Comparison of ENCODE assay signal across 28 mouse cellular contexts in genomic region chr12:70280381-70280780, GRCm38 (mm10). TPM values are rescaled to one million over a fixed set of nuclear protein-coding genes. Genes with fewer than 3 reads are reported as not detected.
A peak's percentile ranks its signal among the peaks of the same experiment; 100 is the strongest.
DNase-seq lines count a peak whose midpoint lies in the region; ATAC-seq and TF ChIP-seq lines count a peak whose summit lies in the region.
"Had no signal": no experiment of that assay in that cellular context is flagged by ENCODE, and none has a peak within 500 bp of the region (broad histone marks: within the 10 kb centered on the region; RNA-seq: fewer than 3 reads in every experiment).

No protein-coding gene starts in this region.

- ATAC-seq in kidney, embryonic 15.5 days (replicated peaks; ENCODE audit: low FRiP score): no peak
- ATAC-seq in liver, postnatal 0 days: peak; percentile 66
- ATAC-seq in liver, embryonic 11.5 days (replicated peaks; ENCODE audit: low FRiP score): no peak
- no peak for ATAC-seq in intestine, embryonic 15.5 days
- ATAC-seq in intestine, postnatal 0 days: no peak
- ATAC-seq: inflammation-experienced regulatory T-cells, adult 6 months; Patski had no signal

- no peak for TF ChIP-seq EP300 in liver, postnatal 0 days (IDR thresholded peaks at IDR 0.05; ENCODE audit: low read depth)

- TF ChIP-seq CTCF in liver, postnatal 0 days (IDR thresholded peaks at IDR 0.05; ENCODE audit: low read depth): no peak
- no peak for TF ChIP-seq CTCF in intestine, postnatal 0 days (IDR thresholded peaks at IDR 0.05; ENCODE audit: low read depth)

- H3K36me3 ChIP-seq in kidney, embryonic 15.5 days: no peaks in the 10 kb centered on the region
- H3K36me3 ChIP-seq in liver, postnatal 0 days (replicated peaks; ENCODE audit: insufficient read depth, low read length): no peaks in the 10 kb centered on the region
- no peaks in the 10 kb centered on the region for H3K36me3 ChIP-seq in liver, embryonic 11.5 days (ENCODE audit: control insufficient read depth, insufficient read depth, low read length)
- H3K36me3 ChIP-seq in intestine, embryonic 15.5 days: no peaks in the 10 kb centered on the region
- H3K36me3 ChIP-seq in intestine, postnatal 0 days (ENCODE audit: control insufficient read depth, insufficient read depth): no peaks in the 10 kb centered on the region
- H3K36me3 ChIP-seq: G1E; heart, embryonic 13.5 days; limb, embryonic 13.5 days had no signal

- no peak overlapping the region for H3K4me2 ChIP-seq in kidney, embryonic 15.5 days
- H3K4me2 ChIP-seq in liver, postnatal 0 days (ENCODE audit: low read depth, low read length): no peak overlapping the region
- H3K4me2 ChIP-seq in liver, embryonic 11.5 days: no peak overlapping the region
- no peak overlapping the region for H3K4me2 ChIP-seq in intestine, embryonic 15.5 days (replicated peaks)
- no peak overlapping the region for H3K4me2 ChIP-seq in intestine, postnatal 0 days (replicated peaks; ENCODE audit: low read depth)
- H3K4me2 ChIP-seq: heart, embryonic 13.5 days; hindbrain, embryonic 13.5 days; limb, embryonic 13.5 days; midbrain, embryonic 12.5 days; neural tube, embryonic 12.5 days had no signal

- H3K4me1 ChIP-seq in kidney, embryonic 15.5 days: peaks cover 2% of the 10 kb centered on the region; the same call in 1 of the 2 replicates
- H3K4me1 ChIP-seq in liver, postnatal 0 days (ENCODE audit: insufficient read depth): no peaks in the 10 kb centered on the region
- no peaks in the 10 kb centered on the region for H3K4me1 ChIP-seq in liver, embryonic 11.5 days (replicated peaks; ENCODE audit: control insufficient read depth, insufficient read depth, low read length)
- H3K4me1 ChIP-seq in intestine, embryonic 15.5 days (replicated peaks): no peaks in the 10 kb centered on the region
- no peaks in the 10 kb centered on the region for H3K4me1 ChIP-seq in intestine, postnatal 0 days (replicated peaks; ENCODE audit: control insufficient read depth, insufficient read depth, low read length)
- H3K4me1 ChIP-seq: limb, embryonic 13.5 days had no signal

- peak; percentile 34 for DNase-seq in kidney, adult 9 months
- DNase-seq in liver, postnatal 0 days: no peak
- DNase-seq in liver, embryonic 11.5 days (ENCODE audit: low spot score): no peak
- DNase-seq in kidney, postnatal 25 days: peak; percentile 39 to 43
- peak; percentile 45 to 69 for DNase-seq in natural killer cell, adult 2 months (ENCODE audit: low spot score in 2 of 2)
- DNase-seq: adrenal gland, adult 2 months; cerebellum, adult 11 months; cerebellum, adult 9-11 months; gastrocnemius, postnatal 25 days; heart, adult 2 months; heart, postnatal 14 days; layer of hippocampus, postnatal 36 days; lung, adult 18-20 months; lung, postnatal 10 days; retina, postnatal 1 day; thymus, postnatal 25 days had no signal

- no peak overlapping the region for H3K27ac ChIP-seq in kidney, embryonic 15.5 days
- H3K27ac ChIP-seq in liver, postnatal 0 days (ENCODE audit: low read depth): no peak overlapping the region
- no peak overlapping the region for H3K27ac ChIP-seq in liver, embryonic 11.5 days (ENCODE audit: low read depth, low read length)
- no peak overlapping the region for H3K27ac ChIP-seq in intestine, embryonic 15.5 days
- no peak overlapping the region for H3K27ac ChIP-seq in intestine, postnatal 0 days (ENCODE audit: low read depth, low read length)
- H3K27ac ChIP-seq: heart, adult 2 months; heart, embryonic 13.5 days; hindbrain, embryonic 13.5 days; limb, embryonic 13.5 days; midbrain, embryonic 12.5 days; neural tube, embryonic 12.5 days had no signal

- no peaks in the 10 kb centered on the region for H3K9me3 ChIP-seq in kidney, embryonic 15.5 days (replicated peaks)
- no peaks in the 10 kb centered on the region for H3K9me3 ChIP-seq in liver, postnatal 0 days (ENCODE audit: low read length)
- no peaks in the 10 kb centered on the region for H3K9me3 ChIP-seq in liver, embryonic 11.5 days (ENCODE audit: control insufficient read depth, low read length)
- H3K9me3 ChIP-seq in intestine, embryonic 15.5 days: no peaks in the 10 kb centered on the region
- H3K9me3 ChIP-seq in intestine, postnatal 0 days (ENCODE audit: control insufficient read depth): no peaks in the 10 kb centered on the region
- H3K9me3 ChIP-seq: G1E; heart, embryonic 13.5 days; hindbrain, embryonic 13.5 days; limb, embryonic 13.5 days; midbrain, embryonic 12.5 days; neural tube, embryonic 12.5 days had no signal

- WGBS in kidney, embryonic 15.5 days: 83% methylated on average over 10 of the region's 10 CpGs
- 56% methylated on average over 10 of the region's 10 CpGs for WGBS in liver, postnatal 0 days (ENCODE audit: insufficient replicate concordance)
- 69% methylated on average over 10 of the region's 10 CpGs for WGBS in liver, embryonic 11.5 days
- 77% methylated on average over 10 of the region's 10 CpGs for WGBS in intestine, embryonic 15.5 days
- WGBS in intestine, postnatal 0 days: 79% methylated on average over 10 of the region's 10 CpGs

- H3K27me3 ChIP-seq in kidney, embryonic 15.5 days: no peaks in the 10 kb centered on the region
- H3K27me3 ChIP-seq in liver, postnatal 0 days (ENCODE audit: insufficient read depth, low read length): no peaks in the 10 kb centered on the region
- no peaks in the 10 kb centered on the region for H3K27me3 ChIP-seq in liver, embryonic 11.5 days (replicated peaks; ENCODE audit: control insufficient read depth, insufficient read depth, low read length)
- no peaks in the 10 kb centered on the region for H3K27me3 ChIP-seq in intestine, embryonic 15.5 days (replicated peaks)
- H3K27me3 ChIP-seq in intestine, postnatal 0 days (replicated peaks; ENCODE audit: control insufficient read depth, insufficient read depth, low read length): no peaks in the 10 kb centered on the region
- H3K27me3 ChIP-seq: CH12.LX; heart, embryonic 13.5 days; hindbrain, embryonic 13.5 days; midbrain, embryonic 12.5 days; neural tube, embryonic 12.5 days had no signal

- no peak overlapping the region for H3K4me3 ChIP-seq in kidney, embryonic 15.5 days (replicated peaks)
- no peak overlapping the region for H3K4me3 ChIP-seq in liver, postnatal 0 days (ENCODE audit: low read depth, low read length)
- H3K4me3 ChIP-seq in liver, embryonic 11.5 days (ENCODE audit: low read depth, low read length): no peak overlapping the region
- H3K4me3 ChIP-seq in intestine, embryonic 15.5 days (replicated peaks): no peak overlapping the region
- H3K4me3 ChIP-seq in intestine, postnatal 0 days (ENCODE audit: low read depth, low read length): no peak overlapping the region
- H3K4me3 ChIP-seq: heart, adult 2 months; heart, embryonic 13.5 days; hindbrain, embryonic 13.5 days; limb, embryonic 13.5 days; midbrain, embryonic 12.5 days; neural tube, embryonic 12.5 days had no signal

- H3K9ac ChIP-seq in kidney, embryonic 15.5 days: no peak overlapping the region
- H3K9ac ChIP-seq in liver, postnatal 0 days (replicated peaks): no peak overlapping the region
- no peak overlapping the region for H3K9ac ChIP-seq in liver, embryonic 11.5 days (ENCODE audit: low read depth, low read length)
- no peak overlapping the region for H3K9ac ChIP-seq in intestine, embryonic 15.5 days
- no peak overlapping the region for H3K9ac ChIP-seq in intestine, postnatal 0 days (ENCODE audit: low read depth, low read length)
- H3K9ac ChIP-seq: heart, embryonic 13.5 days; hindbrain, embryonic 13.5 days; limb, embryonic 13.5 days; midbrain, embryonic 12.5 days; neural tube, embryonic 12.5 days had no signal

RNA-seq across cellular contexts. Expression of gene Pygl, which starts 49.1 kb away (rescaled TPM):
- 37.6 and 38.5 TPM in 2 replicates for polyA plus RNA-seq in kidney, embryonic 15.5 days (2015; fragmentation: Nextera tagmentation; extraction: Ambion mirVana)
- polyA plus RNA-seq in liver, postnatal 0 days (2015; fragmentation: Nextera tagmentation; extraction: Ambion mirVana): 104 and 114 TPM in 2 replicates
- 29.8 and 36.2 TPM in 2 replicates for polyA plus RNA-seq in liver, embryonic 11.5 days (2014; fragmentation: Nextera tagmentation; extraction: Ambion mirVana)
- 24.3 and 24.5 TPM in 2 replicates for polyA plus RNA-seq in intestine, embryonic 15.5 days (2015; fragmentation: Nextera tagmentation; extraction: Ambion mirVana)
- 8.1 and 8.2 TPM in 2 replicates for polyA plus RNA-seq in intestine, postnatal 0 days (2015; fragmentation: Nextera tagmentation; extraction: Ambion mirVana)
- polyA plus RNA-seq: G1E had no signal

Comparison
In these comparisons a context has a peak if more than half of its experiments do, and no peak if none do; other contexts are left out.
1. DNase-seq: peak in kidney, adult 9 months (single experiment), kidney, postnatal 25 days (2 of 2) and natural killer cell, adult 2 months (2 of 2); none in liver, postnatal 0 days (single experiment) and liver, embryonic 11.5 days (single experiment).